Mouse (Mus musculus) testis, adult 2 months (tissue): ENCODE data around the gene Kcnmb3.

ENCODE experiments used
- CTCF ChIP-seq: fragments of 200-500 bp; IDR thresholded peaks from 2 replicates; pipeline ENCODE4 v1.5.1; 2012; ENCODE audit warnings: low read depth, mild to moderate bottlenecking, inconsistent platforms, low read length, moderate library complexity; ENCODE audit not compliant: control insufficient read depth, insufficient read depth, insufficient replicate concordance
- POLR2A ChIP-seq: fragments of 200-500 bp; IDR thresholded peaks from 2 replicates; pipeline ENCODE4 v1.6.1; 2012; ENCODE audit warnings: low read depth, mild to moderate bottlenecking, inconsistent platforms, low read length, moderate library complexity; ENCODE audit not compliant: control insufficient read depth

DNA sequence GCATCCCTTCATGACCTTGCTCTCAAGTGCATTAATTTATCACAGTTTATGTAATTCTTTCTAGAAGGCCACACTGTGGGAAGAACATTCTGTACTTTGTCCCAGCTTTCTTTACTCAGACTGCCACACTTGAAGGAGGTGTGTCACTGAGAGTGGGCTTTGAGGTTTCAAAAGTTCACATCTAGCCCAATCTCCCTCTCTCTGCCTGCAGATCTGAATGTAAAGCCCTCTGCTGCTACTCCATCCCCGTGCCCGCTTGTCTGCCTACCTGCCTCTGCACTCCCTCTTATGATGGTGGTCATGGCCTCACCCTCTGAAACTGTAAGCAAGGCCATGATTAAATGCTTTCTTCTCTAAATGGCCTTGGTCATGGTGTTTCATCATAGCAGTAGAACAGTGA, 8.3 kb upstream of the Kcnmb3 start:
- TF ChIP-seq POLR2A (no peak), CTCF (no peak)
